Mouse (Mus musculus) lung, postnatal 0 days (tissue): ENCODE measurements around the gene Mlana. TPM values are rescaled to one million over a fixed set of nuclear protein-coding genes. Genes with fewer than 3 reads are reported as not detected.

Source experiments
- ATAC-seq: fragments of 200-750 bp; cut with Nextera tagmentation; 2 replicates; pipeline ENCODE4 v1.8.0; 2017; ENCODE audit warnings: moderate library complexity
- DNase-seq: peaks from one replicate; pipeline ENCODE4 v3.0.0-alpha.2; 2016; ENCODE audit warnings: low spot score
- H3K27ac ChIP-seq: fragments of 300-500 bp; sonication (generic); 2 replicates; pipeline ENCODE4 v1.5.1; 2014; ENCODE audit warnings: antibody characterized with exemption, mild to moderate bottlenecking, low read length, mixed read lengths
- H3K27me3 ChIP-seq: fragments of 300-500 bp; sonication (generic); replicated peaks from 2 replicates; pipeline ENCODE4 v1.6.1; 2014; ENCODE audit warnings: low read length, mixed read lengths; ENCODE audit not compliant: insufficient read depth
- H3K36me3 ChIP-seq: fragments of 300-500 bp; sonication (generic); 2 replicates; pipeline ENCODE4 v1.6.1; 2014; ENCODE audit warnings: low read length, mixed read lengths; ENCODE audit not compliant: insufficient read depth
- H3K4me1 ChIP-seq: fragments of 300-500 bp; sonication (generic); 2 replicates; pipeline ENCODE4 v1.6.1; 2014; ENCODE audit warnings: antibody characterized with exemption, low read depth, low read length, mixed read lengths; ENCODE audit not compliant: insufficient read depth
- H3K4me2 ChIP-seq: fragments of 300-500 bp; sonication (generic); replicated peaks from 2 replicates; pipeline ENCODE4 v1.6.1; 2014; ENCODE audit warnings: low read depth, mild to moderate bottlenecking, low read length, moderate library complexity, mixed read lengths
- H3K4me3 ChIP-seq: fragments of 300-500 bp; sonication (generic); 2 replicates; pipeline ENCODE4 v1.5.1; 2014; ENCODE audit warnings: low read depth, low read length
- H3K9ac ChIP-seq: fragments of 300-500 bp; sonication (generic); replicated peaks from 2 replicates; pipeline ENCODE4 v1.6.1; 2014; ENCODE audit warnings: low read depth, mild to moderate bottlenecking
- H3K9me3 ChIP-seq: fragments of 300-500 bp; sonication (generic); 2 replicates; pipeline ENCODE4 v1.6.1; 2016; ENCODE audit warnings: low read length, mixed read lengths
- CTCF ChIP-seq: IDR thresholded peaks from 2 replicates; pipeline ENCODE4 v1.5.1; 2016; ENCODE audit warnings: antibody characterized with exemption, mild to moderate bottlenecking
- EP300 ChIP-seq: IDR thresholded peaks from 2 replicates; pipeline ENCODE4 v1.6.1; 2016; ENCODE audit warnings: antibody characterized with exemption, mild to moderate bottlenecking, control low read depth
- WGBS: fragments of 180-500 bp; shearing (Covaris S2); extraction: QIAGEN DNeasy Blood & Tissue Kit; methylation state at CpG from one replicate; pipeline ENCODE4 v1.1.7; 2014; 5-methylcytosine and 5-hydroxymethylcytosine counted together
- polyA plus RNA-seq: library from polyadenylated mRNA; unstranded; fragments of >200 nt; fragmentation: Nextera tagmentation; extraction: Ambion mirVana; gene quantifications from 2 replicates; pipeline ENCODE4 v1.2.1, GENCODE M21; 2015

Mlana gene
- polyA plus RNA-seq, 1 experiment from 2014 or later = 0.61 TPM

DNA sequence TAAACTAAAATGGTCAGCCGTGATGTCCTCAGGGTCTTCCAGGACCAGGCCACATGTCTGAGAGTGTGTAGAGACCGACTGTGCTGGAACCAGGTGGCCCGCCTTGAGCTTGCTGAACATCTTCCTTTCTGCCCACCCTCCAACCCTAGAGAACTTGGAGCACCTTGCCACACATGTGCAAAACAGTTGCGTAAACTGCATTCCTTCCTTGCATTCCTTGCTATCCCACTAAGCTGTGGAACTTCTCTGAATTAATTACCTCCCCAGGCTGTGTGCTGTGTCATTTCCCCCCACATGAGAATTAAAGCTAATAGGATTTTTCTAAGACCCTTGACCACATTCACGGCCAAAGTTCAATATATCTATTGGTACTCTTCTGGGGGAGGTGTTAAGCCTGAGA is 41.0 kb upstream of the Mlana start:
- H3K9ac ChIP-seq = no peak overlapping the region
- TF ChIP-seq EP300 = no peak
- TF ChIP-seq CTCF = no peak
- no peaks in the 10 kb centered on the region for H3K36me3 ChIP-seq
- H3K4me3 ChIP-seq = no peak overlapping the region
- peaks cover 7% of the 10 kb centered on the region; the same call in 1 of the 2 replicates for H3K27me3 ChIP-seq
- no peak for DNase-seq
- WGBS = 70% methylated on average over 5 of the region's 5 CpGs
- ATAC-seq = no peak
- H3K27ac ChIP-seq = no peak overlapping the region
- no peak overlapping the region for H3K4me2 ChIP-seq
- H3K9me3 ChIP-seq = no peaks in the 10 kb centered on the region
- no peaks in the 10 kb centered on the region for H3K4me1 ChIP-seq

DNA sequence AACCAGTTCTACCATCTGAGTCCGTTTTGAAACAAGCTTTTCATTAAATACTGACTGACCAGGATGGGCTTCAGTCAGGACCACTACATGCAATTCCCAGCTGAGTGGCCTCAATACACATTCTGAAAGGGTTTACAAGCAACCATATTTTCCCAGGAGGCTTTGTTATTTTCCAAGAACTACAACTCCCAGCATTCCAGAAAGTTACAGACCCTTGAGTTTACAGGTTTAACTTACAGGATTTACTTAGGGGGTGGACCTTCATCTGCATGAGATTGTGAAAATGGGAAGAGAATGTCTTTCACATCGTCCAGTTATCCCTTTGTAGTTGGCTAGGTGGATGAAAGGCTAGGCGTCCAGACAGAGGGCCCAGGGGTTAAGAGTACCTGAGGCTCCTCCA is 40.6 kb upstream of the Mlana start:
- H3K27me3 ChIP-seq = peaks cover 7% of the 10 kb centered on the region; the same call in 1 of the 2 replicates
- WGBS = 53% methylated on average over 3 of the region's 3 CpGs
- no peaks in the 10 kb centered on the region for H3K4me1 ChIP-seq
- ATAC-seq (no peak), DNase-seq (no peak)
- H3K9me3 ChIP-seq = no peaks in the 10 kb centered on the region
- H3K9ac ChIP-seq = no peak overlapping the region
- no peak overlapping the region for H3K4me2 ChIP-seq
- no peak overlapping the region for H3K4me3 ChIP-seq
- TF ChIP-seq CTCF = no peak
- TF ChIP-seq EP300 = no peak
- H3K27ac ChIP-seq = no peak overlapping the region
- H3K36me3 ChIP-seq = no peaks in the 10 kb centered on the region

DNA sequence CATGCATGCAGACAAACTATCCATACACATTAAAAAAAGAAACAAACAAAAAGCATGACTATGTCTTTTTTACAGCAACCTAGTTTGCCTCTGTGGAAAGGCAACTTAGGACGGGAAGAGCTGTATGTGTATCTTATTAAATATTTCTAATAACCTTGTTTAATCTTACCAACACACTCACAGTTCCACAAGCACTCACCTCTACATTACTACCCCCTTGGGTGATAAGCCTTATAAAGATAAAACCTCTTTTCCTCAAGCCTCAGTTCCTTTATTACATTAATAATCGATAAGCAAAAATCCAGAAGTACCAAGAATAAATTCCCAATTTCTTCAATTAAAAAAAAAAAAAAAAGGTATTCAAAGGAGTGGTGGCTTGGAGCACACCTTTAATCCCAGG is 40.1 kb upstream of the Mlana start:
- Histone ChIP-seq H3K4me2 (no peak overlapping the region), H3K4me1 (no peaks in the 10 kb centered on the region), H3K27me3 (peaks cover 7% of the 10 kb centered on the region; the same call in 1 of the 2 replicates), H3K36me3 (no peaks in the 10 kb centered on the region), H3K9ac (no peak overlapping the region), H3K9me3 (no peaks in the 10 kb centered on the region), H3K4me3 (no peak overlapping the region), H3K27ac (no peak overlapping the region)
- no peak for TF ChIP-seq EP300
- WGBS = 82% methylated on average over 2 of the region's 2 CpGs
- DNase-seq = no peak
- no peak for ATAC-seq

DNA sequence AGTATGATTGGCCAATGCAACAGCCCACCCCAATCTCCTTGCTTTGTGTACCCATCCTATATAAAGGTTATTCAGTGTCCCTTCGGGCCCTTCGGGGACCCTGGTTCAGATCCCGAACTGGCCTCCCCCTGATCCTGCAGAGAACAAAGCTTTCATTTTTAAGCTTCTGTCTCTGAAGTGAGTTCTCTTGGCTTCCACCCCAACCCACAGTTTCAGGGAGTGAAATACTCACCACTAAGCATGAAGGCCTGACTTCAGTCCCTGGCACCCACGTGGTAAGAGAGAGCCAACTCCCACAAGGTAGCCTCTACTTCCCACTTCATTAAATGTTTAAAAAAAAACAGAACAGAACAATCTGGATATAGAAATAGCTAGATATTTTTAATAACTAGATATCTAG is 38.8 kb upstream of the Mlana start:
- Histone ChIP-seq H3K4me3 (no peak overlapping the region), H3K27ac (no peak overlapping the region), H3K27me3 (peaks cover 7% of the 10 kb centered on the region; the same call in 1 of the 2 replicates), H3K4me1 (no peaks in the 10 kb centered on the region), H3K36me3 (no peaks in the 10 kb centered on the region), H3K9me3 (no peaks in the 10 kb centered on the region), H3K9ac (no peak overlapping the region), H3K4me2 (no peak overlapping the region)
- TF ChIP-seq CTCF (no peak), EP300 (no peak)
- DNase-seq (no peak), ATAC-seq (no peak)
- 87% methylated on average over 4 of the region's 4 CpGs for WGBS

DNA sequence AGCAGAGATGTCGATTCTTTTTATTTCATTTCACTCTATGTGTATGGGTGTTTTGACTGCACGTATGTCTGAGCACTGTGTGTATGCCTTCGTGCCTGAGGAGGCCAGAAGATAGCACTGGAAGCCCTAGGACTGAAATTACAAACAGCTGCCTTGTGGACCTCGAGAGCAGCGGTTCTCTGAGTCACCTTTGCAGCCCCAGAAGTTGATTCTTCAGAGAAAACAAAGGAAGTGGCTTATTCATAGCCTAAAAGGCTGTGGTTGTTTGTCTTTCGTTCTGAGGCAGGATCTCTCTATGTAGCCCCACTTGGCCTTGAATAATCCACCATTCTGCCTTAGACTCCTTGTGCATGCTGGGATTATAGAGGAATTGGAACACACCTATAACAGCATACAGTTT is 37.9 kb upstream of the Mlana start:
- H3K9me3 ChIP-seq = no peaks in the 10 kb centered on the region
- H3K27ac ChIP-seq = no peak overlapping the region
- DNase-seq (no peak), ATAC-seq (no peak)
- peaks cover 7% of the 10 kb centered on the region; the same call in 1 of the 2 replicates for H3K27me3 ChIP-seq
- H3K4me1 ChIP-seq = no peaks in the 10 kb centered on the region
- no peaks in the 10 kb centered on the region for H3K36me3 ChIP-seq
- 51% methylated on average over 6 of the region's 6 CpGs for WGBS
- no peak overlapping the region for H3K4me3 ChIP-seq
- no peak overlapping the region for H3K4me2 ChIP-seq
- H3K9ac ChIP-seq = no peak overlapping the region
- TF ChIP-seq EP300 (no peak), CTCF (no peak)

DNA sequence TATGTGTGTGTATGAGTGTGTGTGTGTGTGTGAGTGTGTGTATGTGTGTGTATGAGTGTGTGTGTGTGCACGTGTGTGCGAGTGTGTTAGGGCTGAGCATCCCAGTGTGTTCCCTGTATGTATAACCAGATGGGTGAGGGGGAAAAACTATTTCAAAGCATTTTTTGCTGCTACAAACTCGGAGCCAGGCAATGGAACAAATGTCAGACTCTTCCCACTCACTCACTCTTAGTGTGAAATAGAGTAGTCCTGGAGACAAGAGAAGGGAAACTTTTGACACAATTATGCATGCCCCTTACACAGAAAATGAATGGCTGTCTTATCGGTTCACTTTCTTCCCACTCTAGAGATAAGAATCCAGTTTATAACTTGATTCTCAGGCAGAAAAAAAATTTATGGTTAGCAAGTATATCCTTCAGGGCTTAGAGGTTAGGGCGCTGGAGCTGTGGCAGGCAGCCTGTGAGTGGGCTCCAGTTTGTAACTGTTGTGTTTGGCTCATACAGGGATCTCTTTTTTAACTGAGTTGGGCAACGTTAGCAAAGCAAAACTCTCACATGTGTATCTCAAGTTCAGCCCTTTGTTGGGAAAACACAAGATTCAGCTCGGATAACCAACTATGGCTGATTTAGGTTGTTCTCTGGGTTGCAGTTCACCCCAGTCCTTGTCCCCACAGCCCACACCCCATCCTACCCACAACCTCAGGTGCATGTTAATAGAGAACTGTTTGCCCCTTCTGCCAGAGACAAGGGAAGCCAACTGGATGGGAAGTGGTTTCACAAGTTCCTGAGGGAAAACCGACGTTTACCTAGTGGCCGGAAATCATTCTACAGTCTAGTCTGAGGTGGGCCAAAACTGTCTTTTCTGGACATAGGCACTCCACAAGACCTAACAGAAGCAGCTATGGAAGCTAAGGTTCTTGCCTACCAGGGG is 36.5 kb upstream of the Mlana start:
- peaks cover 4% of the 10 kb centered on the region; the same call in 1 of the 2 replicates for H3K27me3 ChIP-seq
- no peak for ATAC-seq
- H3K27ac ChIP-seq = no peak overlapping the region
- 66% methylated on average over 10 of the region's 10 CpGs for WGBS
- no peak for DNase-seq
- H3K9ac ChIP-seq = no peak overlapping the region
- H3K4me3 ChIP-seq = no peak overlapping the region
- no peak overlapping the region for H3K4me2 ChIP-seq
- H3K36me3 ChIP-seq = no peaks in the 10 kb centered on the region
- no peaks in the 10 kb centered on the region for H3K9me3 ChIP-seq
- no peak for TF ChIP-seq CTCF
- no peak for TF ChIP-seq EP300
- no peaks in the 10 kb centered on the region for H3K4me1 ChIP-seq
